Mouse (Mus musculus) natural killer cell, adult 2 months (primary cell): Measurements from ENCODE around the gene Spns2.
"Not testable (repeated sequence)": the region's sequence is repeated elsewhere in the genome, so short reads cannot be mapped to it uniquely, and the experiment has no call there.

Experiments
- DNase-seq, 2 experiments: peaks; one replicate each; pipeline ENCODE4 v3.0.0; 2022; ENCODE audit warnings: low spot score in 2 of 2

The Spns2 gene

GRCm38 (mm10) chr11:72473540-72473939 is 16.2 kb downstream of the Spns2 start:
- no peak for DNase-seq

- no peak for DNase-seq
Measured at GRCm38 (mm10) chr11:72471381-72471780, 18.3 kb downstream of the Spns2 start.

- no peak for DNase-seq
Measured at GRCm38 (mm10) chr11:72470004-72470403, 19.7 kb downstream of the Spns2 start.

DNA sequence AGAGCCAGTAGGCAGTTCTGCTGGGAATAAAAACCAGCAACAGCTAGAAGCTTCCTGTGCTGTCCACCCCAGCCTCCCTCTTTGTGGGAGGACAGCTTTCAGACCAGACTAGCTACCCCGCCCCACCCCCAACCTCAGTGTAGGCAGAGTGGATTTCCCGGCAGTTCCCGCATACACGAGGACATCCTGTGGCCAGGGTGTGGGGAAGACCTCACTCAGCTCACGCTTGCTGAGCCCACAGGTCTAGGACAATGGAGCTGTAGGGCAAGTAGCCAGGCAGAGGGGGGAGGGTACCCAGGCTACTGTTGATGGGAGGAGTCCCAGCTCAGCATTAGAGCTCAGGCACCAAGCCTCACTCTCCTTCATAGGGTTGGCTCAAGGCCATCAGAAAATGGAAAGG is 20.5 kb downstream of the Spns2 start:
- DNase-seq = no peak

- no peak for DNase-seq
Measured at GRCm38 (mm10) chr11:72468525-72468924, 21.2 kb downstream of the Spns2 start.

DNA sequence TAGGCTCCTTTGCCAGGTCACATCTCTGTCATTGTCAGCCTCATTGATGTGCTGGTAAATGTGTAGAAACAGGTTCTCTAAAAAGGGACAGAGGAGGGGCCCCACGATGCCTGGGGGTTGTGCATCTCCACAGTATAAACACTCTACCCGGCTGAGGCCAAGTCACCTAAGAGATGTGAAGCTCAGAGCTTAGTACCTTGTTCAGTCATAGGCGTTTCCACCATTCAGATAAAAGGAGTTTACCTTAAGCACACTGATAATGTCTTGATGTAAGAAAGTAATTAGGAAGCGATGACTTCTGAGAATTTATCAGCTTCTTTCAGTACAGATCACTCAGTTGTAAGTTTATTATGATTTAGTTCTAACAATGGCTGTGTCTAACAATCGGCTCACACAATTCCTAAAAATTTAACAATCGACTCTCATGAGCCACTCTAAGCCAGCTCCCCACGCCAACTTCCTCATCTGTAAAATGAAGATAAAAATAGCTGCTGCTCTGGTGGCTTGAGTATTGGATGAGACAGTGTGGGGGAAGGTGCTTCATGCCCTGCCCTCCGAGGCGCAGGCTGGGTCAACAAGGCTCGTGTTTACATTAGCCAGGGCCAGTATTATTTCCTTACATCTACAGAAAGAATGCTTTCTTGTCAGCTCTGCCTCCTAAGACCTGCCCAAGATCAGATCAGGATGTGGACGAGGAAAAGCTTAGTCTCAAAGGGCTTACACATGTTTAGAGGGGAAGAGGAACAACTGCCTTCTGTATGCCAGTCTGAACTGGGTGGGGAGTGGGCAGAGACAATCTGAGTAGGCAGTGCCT is 22.8 kb downstream of the Spns2 start:
- DNase-seq = peak in 1 of 2 experiments; percentile 36

GRCm38 (mm10) chr11:72465978-72466693 is 23.6 kb downstream of the Spns2 start:
- peak in 1 of 2 experiments; percentile 49 for DNase-seq

DNA sequence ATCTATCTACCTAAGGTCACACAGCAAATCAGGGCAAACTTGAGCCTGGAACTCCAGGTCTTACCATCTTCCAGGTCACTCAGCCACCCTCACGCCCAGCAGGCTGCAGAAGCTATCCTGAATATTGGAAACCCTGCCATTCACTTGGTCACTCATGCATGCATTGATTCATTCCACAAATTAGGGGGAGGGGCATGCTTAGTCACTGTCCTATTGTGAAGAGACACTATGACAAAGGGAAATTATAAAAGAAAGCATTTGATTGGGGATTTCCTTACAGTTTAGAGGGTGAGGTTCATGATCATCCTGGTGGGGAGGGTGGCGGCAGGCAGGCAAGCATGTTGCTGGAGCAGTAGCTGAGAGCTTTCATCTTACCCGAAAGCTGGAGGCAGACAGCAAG is 24.9 kb downstream of the Spns2 start:
- no peak for DNase-seq

DNA sequence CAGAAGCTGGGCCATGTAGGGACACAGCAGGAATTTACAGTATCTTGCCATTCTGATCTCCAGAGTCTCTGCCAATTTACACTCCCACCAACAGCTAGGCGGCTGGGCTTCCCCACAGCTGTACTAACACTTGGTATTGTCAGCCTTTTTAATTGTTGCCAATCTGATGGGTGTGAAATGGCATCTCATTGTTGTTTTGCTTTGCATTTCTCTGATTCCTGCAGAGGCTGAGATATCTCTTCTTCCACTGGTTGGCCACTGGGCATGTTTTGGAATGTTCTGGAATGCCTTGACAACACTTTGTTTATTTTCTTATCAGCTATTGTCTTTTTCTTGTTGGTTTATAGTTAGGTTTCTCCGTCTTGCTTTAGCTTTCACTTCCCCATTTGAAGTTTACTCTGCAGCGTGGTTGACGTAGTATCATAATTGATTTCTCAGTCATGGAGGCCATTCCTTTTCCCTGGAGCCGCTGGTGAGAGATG is 28.2 kb downstream of the Spns2 start:
- DNase-seq = peak in 1 of 2 experiments; percentile 26

DNA sequence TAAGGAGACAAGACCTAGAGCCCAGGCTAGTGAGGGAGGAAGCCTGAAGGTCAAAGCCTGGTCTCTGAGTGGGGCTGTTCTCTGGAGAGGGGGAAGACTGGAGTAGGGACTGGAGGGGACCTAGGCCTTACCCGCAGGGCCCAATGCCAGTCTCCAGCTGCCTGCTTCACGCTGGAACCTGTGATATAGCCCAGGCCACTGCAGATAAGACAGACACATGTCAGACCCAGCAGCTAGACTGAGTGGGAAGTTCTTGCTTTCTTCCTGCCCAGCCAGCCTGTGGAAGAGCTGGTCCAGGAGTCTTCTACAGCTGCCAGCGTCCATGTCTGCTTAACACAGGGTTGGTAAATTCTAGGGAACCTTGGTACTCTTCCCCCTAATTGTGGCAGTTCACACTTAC is 31.2 kb downstream of the Spns2 start:
- no peak for DNase-seq

- DNase-seq = no peak
Measured at GRCm38 (mm10) chr11:72457995-72458496, 31.7 kb downstream of the Spns2 start.

GRCm38 (mm10) chr11:72455694-72456093 is 34.0 kb downstream of the Spns2 start:
- DNase-seq = no peak

- no peak for DNase-seq
Measured at GRCm38 (mm10) chr11:72453105-72453953, 36.4 kb downstream of the Spns2 start.

DNA sequence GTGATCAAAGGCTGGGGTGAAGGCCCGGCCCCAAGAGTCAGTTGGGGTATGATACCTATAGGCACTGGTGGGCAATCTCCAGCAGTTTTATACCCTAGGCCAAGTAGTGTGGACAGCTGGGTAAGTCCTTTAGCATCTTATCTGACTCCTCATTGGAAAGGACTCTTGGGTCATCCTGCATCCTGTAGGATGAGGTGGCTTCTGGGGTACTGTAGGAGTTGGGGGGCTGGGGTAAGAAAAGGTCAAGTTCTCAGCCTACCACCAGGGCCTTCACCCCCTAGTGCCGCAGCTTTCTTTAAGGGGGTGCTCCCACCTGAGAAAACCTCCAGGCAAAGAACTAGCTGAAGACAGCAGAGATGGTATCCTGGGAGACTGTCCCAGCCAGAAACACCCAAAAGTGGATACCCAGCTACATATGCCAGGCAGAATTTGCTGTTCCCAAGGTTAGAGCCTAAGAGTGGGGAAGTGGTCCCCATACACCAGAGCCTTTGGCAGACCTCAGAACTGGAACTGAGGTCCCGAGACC is 37.5 kb downstream of the Spns2 start:
- no peak for DNase-seq

GRCm38 (mm10) chr11:72447475-72447874 is 42.2 kb downstream of the Spns2 start:
- no peak for DNase-seq

DNA sequence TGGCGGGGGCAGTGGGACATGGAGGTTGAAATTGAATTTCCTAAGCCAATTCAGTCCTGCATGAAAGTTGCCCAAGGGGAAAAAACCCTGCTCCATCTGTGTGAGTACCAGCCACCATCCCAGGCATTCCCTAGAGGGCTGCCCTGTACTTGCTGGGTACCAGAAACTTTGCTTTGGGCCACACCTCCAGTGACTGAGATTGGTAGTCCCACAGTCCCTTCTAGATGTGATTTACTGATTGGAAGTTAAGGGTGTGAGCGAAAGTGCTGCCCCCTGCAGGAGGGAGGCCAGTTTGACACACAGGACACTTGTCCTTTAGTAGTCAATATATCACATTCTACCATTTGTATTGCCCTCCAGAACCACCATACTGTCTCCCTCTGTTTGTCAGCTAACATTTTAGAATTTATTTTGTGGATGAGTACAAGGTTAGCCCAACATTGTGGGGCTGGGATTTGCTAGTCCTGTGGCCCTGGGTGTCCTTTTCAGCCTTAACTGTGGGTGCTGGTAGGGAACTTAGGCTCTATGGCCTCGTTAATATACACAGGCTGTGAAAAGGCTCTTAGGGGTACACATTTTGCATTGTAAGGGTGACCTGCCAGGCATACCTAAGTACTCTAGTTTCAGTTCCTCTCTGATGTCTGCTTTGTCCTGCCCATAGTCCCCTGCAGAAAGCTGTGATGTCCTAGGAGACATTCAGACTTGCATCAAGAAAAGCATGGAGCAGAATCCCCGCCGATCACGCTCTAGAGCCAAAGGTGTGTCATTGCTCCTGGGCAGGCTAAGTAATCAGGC is 43.2 kb downstream of the Spns2 start:
- DNase-seq = peak; percentile 54 to 79

DNA sequence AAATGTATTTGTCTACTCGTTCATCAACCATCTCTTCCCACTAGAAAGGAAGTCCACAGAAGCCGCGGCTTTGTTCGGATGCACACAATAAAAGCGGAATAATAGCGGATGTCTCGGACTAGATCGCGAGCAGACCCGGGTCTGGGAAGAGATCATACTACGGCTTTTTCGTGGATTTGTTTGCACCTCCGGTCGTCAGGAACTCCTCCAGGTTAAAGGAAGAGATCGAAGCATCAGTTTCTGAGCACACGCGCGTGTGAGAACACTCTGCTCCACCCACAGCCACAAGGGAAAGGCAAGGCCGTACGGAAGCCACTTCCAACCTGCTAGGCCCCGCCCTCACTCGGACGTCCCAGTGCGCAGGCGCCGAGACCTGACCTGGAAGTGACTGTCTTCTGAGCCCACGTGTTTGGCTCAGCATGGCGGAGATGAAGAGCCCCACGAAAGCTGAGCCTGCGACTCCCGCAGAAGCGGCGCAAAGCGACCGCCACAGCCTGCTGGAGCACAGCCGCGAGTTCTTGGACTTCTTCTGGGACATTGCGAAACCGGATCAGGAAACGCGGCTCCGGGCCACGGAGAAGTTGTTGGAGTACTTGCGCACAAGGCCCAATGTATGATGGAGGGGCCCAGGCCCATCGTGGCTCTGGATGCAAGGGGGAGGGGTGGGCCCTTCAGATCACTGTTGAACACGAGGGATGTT is 48.6 kb downstream of the Spns2 start, which contains the start of gene Mybbp1a:
Mybbp1a (plus strand) TSS at position 391 of the 700 bp plus-strand sequence.
- peak; percentile 98 for DNase-seq

DNA sequence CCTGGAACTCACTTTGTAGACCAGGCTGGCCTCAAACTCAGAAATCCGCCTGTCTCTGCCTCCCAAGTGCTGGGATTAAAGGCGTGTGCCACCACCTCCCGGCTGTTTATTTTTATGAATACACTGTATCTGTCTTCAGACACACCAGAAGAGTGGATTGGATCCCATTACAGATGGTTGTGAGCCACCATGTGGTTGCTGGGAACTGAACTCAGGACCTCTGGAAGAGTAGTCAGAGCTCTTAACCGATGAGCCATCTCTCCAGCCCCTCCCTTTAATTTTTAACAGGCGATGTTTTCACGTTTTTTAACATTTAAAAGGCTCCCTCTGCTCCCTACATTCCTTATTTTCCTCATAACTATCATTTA is 49.1 kb downstream of the Spns2 start:
- not testable (repeated sequence) for DNase-seq

GRCm38 (mm10) chr11:72438411-72438810 is 51.3 kb downstream of the Spns2 start:
- DNase-seq = no peak
